Mouse (Mus musculus): ENCODE measurements around the gene Tnrc6c.

- TF ChIP-seq CTCF (IDR thresholded peaks at IDR 0.05; ENCODE audit: low read depth) (no peak), EP300 (optimal IDR thresholded peaks at IDR 0.05) (no peak)
These were observed 108.2 kb downstream of the Tnrc6c start for GRCm38 (mm10) chr11:117762246-117762645.
